Mouse (Mus musculus) kidney, embryonic 14.5 days (tissue): Measurements from ENCODE around the gene Hoxa7. TPM values are rescaled to one million over a fixed set of nuclear protein-coding genes. Genes with fewer than 3 reads are reported as not detected.

Source experiments
- ATAC-seq: fragments of 200-750 bp; cut with Nextera tagmentation; 2 replicates; pipeline ENCODE4 v1.8.0; 2017; ENCODE audit warnings: moderate number of reproducible peaks, mild to moderate bottlenecking, moderate TSS enrichment, moderate library complexity; ENCODE audit not compliant: low FRiP score, low TSS enrichment
- H3K27ac ChIP-seq: fragments of 300-500 bp; sonication (generic); 2 replicates; pipeline ENCODE4 v1.5.1; 2014; ENCODE audit warnings: low read depth, mild to moderate bottlenecking, low read length, moderate library complexity, mixed read lengths
- H3K27me3 ChIP-seq: fragments of 300-500 bp; sonication (generic); 2 replicates; pipeline ENCODE4 v1.6.1; 2014; ENCODE audit warnings: mild to moderate bottlenecking, low read length; ENCODE audit not compliant: control insufficient read depth, insufficient read depth
- H3K36me3 ChIP-seq: fragments of 300-500 bp; sonication (generic); 2 replicates; pipeline ENCODE4 v1.6.1; 2014; ENCODE audit warnings: low read length, mixed read lengths; ENCODE audit not compliant: control insufficient read depth, insufficient read depth
- H3K4me1 ChIP-seq: fragments of 300-500 bp; sonication (generic); 2 replicates; pipeline ENCODE4 v1.6.1; 2014; ENCODE audit warnings: low read length, mixed read lengths; ENCODE audit not compliant: control insufficient read depth, insufficient read depth
- H3K4me2 ChIP-seq: fragments of 300-500 bp; sonication (generic); replicated peaks from 2 replicates; pipeline ENCODE4 v1.6.1; 2014; ENCODE audit warnings: low read depth, mild to moderate bottlenecking, low read length
- H3K4me3 ChIP-seq: fragments of 300-500 bp; sonication (generic); 2 replicates; pipeline ENCODE4 v1.5.1; 2014; ENCODE audit warnings: mild to moderate bottlenecking, low read length
- H3K9ac ChIP-seq: fragments of 300-500 bp; sonication (generic); 2 replicates; pipeline ENCODE4 v1.6.1; 2014; ENCODE audit warnings: low read depth, mild to moderate bottlenecking, low read length, moderate library complexity
- H3K9me3 ChIP-seq: fragments of 300-500 bp; sonication (generic); 2 replicates; pipeline ENCODE4 v1.6.1; 2016; ENCODE audit warnings: low read length; ENCODE audit not compliant: control insufficient read depth
- WGBS: fragments of 180-500 bp; shearing (Covaris S2); extraction: QIAGEN DNeasy Blood & Tissue Kit; methylation state at CpG from one replicate; pipeline ENCODE4 v1.1.7; 2014; 5-methylcytosine and 5-hydroxymethylcytosine counted together
- polyA plus RNA-seq: library from polyadenylated mRNA; unstranded; fragments of >200 nt; fragmentation: Nextera tagmentation; extraction: Ambion mirVana; gene quantifications from 2 replicates; pipeline ENCODE4 v1.2.1, GENCODE M21; 2014

Gene Hoxa7
- polyA plus RNA-seq, 1 experiment from 2014 or later, result 19.1 TPM

DNA sequence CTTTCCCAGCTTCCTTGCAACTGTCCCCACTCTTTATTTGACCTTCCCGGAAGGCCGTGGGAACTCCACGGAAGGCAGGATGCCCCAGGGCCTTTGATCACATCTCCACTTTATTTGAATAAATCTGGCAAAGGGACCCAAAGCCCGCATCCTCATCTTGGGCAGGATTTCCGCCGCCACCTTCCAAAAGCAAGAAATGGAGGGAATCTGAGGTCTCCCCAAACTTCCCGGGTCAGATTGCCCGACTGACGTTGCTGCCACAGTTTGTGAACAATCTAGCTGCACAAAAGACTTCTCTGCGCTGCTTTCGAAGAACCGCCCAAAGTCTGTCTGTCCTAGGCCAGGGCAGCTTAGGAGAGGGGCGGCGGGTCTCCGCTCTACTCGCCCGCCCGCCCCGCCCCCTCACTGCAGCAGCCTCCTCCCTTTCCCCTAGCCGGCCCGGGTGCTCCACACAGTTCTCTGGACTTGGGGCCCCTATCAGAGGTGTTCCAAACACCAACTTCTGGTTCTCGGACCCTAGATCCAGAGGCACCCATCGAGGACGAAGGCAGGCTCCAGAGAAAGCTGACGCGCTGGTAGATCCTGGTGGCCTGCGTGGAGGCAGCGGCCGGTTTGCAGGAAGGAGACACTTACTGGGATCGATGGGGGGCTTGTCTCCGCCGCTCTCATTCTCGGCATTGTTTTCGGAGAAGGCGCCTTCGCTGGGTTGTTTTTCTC is 3.4 kb upstream of the Hoxa7 start:
- peak overlapping the region; percentile 90 for H3K27ac ChIP-seq
- ATAC-seq, result no peak
- no peaks in the 10 kb centered on the region for H3K9me3 ChIP-seq
- H3K9ac ChIP-seq, result peak overlapping the region; percentile 87
- H3K36me3 ChIP-seq, result peaks cover 13% of the 10 kb centered on the region; the same call in 1 of the 2 replicates
- H3K4me2 ChIP-seq, result peak overlapping the region; percentile 97
- H3K4me3 ChIP-seq, result peak overlapping the region; percentile 64
- H3K27me3 ChIP-seq, result 0 out of 2 replicates have a peak, but pooled peaks cover 9% of the 10 kb centered on the region
- WGBS, result under 1% methylated on average over 36 of the region's 36 CpGs
- H3K4me1 ChIP-seq, result peaks cover 21% of the 10 kb centered on the region; the same call in 1 of the 2 replicates

GRCm38 (mm10) chr6:52223939-52224760 is 2.5 kb upstream of the Hoxa7 start:
- Histone ChIP-seq H3K27me3 (0 out of 2 replicates have a peak, but pooled peaks cover 7% of the 10 kb centered on the region), H3K27ac (peak overlapping the region; percentile 90), H3K4me2 (peak overlapping the region; percentile 97), H3K4me1 (peaks cover 30% of the 10 kb centered on the region; the same call in 1 of the 2 replicates), H3K9ac (peak overlapping the region; percentile 87), H3K4me3 (peak overlapping the region; percentile 64), H3K36me3 (peaks cover 10% of the 10 kb centered on the region; the same call in 1 of the 2 replicates), H3K9me3 (no peaks in the 10 kb centered on the region)
- WGBS, result 1% methylated on average over 24 of the region's 24 CpGs
- ATAC-seq, result no peak

DNA sequence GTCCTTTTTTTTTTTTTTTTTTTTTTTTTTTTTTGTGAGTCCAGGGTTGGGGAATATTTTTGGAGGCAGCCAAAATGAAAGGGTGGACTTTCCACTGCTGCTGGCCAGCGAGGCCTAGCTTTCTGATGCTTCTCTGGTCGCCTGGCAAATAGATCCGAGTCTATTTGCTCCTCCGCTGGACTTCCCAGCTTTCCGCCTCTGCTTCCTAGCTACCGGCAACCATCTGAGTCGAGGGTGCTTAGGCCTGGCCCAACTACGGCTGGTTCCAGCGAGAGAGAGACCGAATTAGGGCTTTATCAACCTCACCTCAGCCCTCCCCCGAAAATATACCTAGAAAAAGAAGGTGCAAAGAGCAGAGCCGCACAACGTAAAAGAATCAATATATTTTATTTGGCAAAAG is 1.1 kb upstream of the Hoxa7 start:
- Histone ChIP-seq H3K4me2 (peak overlapping the region; percentile 97), H3K9ac (peak overlapping the region; percentile 87), H3K9me3 (no peaks in the 10 kb centered on the region), H3K4me1 (peaks cover 44% of the 10 kb centered on the region), H3K36me3 (peaks cover 10% of the 10 kb centered on the region; the same call in 1 of the 2 replicates), H3K27me3 (0 out of 2 replicates have a peak, but pooled peaks cover 7% of the 10 kb centered on the region), H3K27ac (peak overlapping the region; percentile 98), H3K4me3 (peak overlapping the region; percentile 64)
- no peak for ATAC-seq
- WGBS, result 2% methylated on average over 13 of the region's 13 CpGs

- Histone ChIP-seq H3K4me1 (peaks cover 39% of the 10 kb centered on the region), H3K27ac (peak overlapping the region; percentile 98), H3K4me2 (peak overlapping the region; percentile 97), H3K9ac (peak overlapping the region; percentile 87), H3K27me3 (0 out of 2 replicates have a peak, but pooled peaks cover 7% of the 10 kb centered on the region), H3K9me3 (no peaks in the 10 kb centered on the region), H3K36me3 (peaks cover 10% of the 10 kb centered on the region; the same call in 1 of the 2 replicates), H3K4me3 (peak overlapping the region; percentile 64)
- peak; percentile 43 for ATAC-seq
- WGBS, result 2% methylated on average over 21 of the region's 21 CpGs
These were observed 485 bp upstream of the Hoxa7 start for GRCm38 (mm10) chr6:52221993-52222685.

DNA sequence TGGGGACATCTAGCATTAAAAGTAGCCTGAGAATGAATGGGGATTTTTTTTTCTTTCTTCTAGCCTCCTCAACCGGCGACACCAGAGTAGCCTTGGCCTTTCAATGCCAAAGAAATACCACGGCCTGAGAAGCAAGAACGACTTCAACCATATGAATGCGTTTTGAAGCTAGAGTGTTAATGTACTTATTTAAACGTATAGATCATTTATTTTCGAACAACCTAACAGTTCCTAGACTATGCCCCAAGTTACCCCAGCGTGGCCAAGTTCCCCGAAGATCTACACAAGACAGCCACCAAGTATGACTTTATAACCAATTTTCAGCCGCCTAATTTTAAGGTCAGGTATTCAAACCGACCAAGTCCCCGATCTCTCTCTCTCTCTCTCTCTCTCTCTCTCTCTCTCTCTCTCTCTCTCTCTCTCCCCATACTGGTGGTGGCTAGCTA is 766 bp downstream of the Hoxa7 start:
- Histone ChIP-seq H3K27me3 (0 out of 2 replicates have a peak, but pooled peaks cover 7% of the 10 kb centered on the region), H3K4me3 (peak overlapping the region; percentile 64), H3K9ac (peak overlapping the region; percentile 87), H3K36me3 (peaks cover 10% of the 10 kb centered on the region; the same call in 1 of the 2 replicates), H3K4me1 (peaks cover 34% of the 10 kb centered on the region), H3K27ac (peak overlapping the region; percentile 98), H3K4me2 (peak overlapping the region; percentile 97), H3K9me3 (no peaks in the 10 kb centered on the region)
- WGBS, result 3% methylated on average over 12 of the region's 12 CpGs
- ATAC-seq, result no peak

DNA sequence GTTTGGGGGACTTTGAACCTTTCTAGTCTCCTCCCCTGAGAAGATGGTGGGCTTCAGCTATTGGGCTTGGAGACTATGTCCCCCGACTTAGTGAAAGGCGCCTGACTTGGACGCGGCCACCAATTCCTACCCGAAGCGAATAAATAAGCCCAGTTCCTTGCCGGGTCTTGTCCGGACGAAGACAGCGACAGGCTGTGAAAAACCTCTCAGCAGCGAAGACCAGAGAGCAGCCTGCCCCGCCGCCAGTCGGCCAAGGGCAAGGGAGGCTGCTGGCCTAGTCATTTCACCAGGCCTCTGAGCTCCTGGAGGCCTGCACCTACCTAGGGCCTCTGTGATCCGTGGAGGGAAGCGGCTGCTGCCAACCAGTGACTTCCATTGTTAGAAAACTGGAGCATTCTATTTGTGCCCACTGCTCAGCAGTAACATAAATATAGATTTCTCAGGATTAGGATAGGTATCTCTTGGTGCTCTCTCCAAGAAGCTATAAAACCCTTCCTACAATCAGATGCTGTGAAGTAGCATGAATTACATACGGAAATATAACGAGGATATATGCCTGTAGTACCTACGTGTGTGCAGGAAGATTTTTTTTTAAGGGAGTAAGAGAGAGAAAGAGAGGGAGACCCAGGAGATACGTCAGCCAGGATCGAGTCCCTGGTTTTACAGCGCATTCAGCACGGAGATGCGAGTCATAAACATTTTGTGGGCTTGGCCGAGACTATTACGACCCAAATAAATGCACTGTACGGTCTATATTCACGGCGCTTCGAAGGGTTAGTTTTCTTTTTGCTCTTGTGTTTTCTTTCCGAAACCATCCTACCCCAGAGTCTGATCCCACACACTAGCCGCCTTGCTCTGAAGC is 1.4 kb downstream of the Hoxa7 start:
- Histone ChIP-seq H3K4me2 (peak overlapping the region; percentile 97), H3K9me3 (no peaks in the 10 kb centered on the region), H3K27ac (peak overlapping the region; percentile 98), H3K36me3 (peaks cover 10% of the 10 kb centered on the region; the same call in 1 of the 2 replicates), H3K9ac (peak overlapping the region; percentile 87), H3K4me1 (peaks cover 38% of the 10 kb centered on the region), H3K27me3 (0 out of 2 replicates have a peak, but pooled peaks cover 7% of the 10 kb centered on the region), H3K4me3 (peak overlapping the region; percentile 64)
- 6% methylated on average over 32 of the region's 32 CpGs for WGBS
- ATAC-seq, result no peak

DNA sequence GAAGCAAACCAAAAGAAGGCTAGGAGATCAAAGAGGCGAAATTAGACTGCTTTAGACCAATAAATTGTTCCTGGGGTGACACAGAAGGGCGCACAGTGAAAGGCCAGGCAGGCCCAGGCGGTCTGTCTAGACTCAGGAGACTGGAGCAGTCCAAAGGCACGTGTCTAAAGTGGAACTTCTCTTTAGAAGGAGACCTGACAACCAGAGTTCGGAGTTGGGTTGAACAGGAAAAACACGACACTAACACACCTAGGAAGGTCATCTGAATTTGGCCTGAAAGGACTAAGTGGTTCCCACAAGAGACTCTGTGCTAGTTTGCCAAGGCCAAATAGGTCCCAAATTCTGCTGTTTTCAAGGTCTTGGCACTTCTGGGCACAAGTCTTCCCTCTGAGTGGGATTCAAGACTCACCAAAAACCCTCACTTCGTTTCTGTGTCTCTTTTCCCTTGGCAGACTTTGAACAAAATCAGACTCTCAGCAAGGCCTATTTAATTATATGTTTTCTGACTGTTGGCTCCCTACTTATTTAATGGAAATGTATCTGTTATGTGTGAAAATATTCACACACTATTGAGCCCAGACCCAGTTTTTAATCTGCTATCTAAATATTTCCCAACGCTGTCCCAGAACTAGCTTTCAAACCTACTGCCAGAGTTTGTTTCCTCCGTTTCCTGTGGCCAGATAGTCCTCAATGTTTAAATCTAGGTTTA is 2.3 kb downstream of the Hoxa7 start:
- Histone ChIP-seq H3K36me3 (peaks cover 9% of the 10 kb centered on the region; the same call in 1 of the 2 replicates), H3K9me3 (no peaks in the 10 kb centered on the region), H3K4me3 (peak overlapping the region; percentile 64), H3K4me2 (peak overlapping the region; percentile 97), H3K4me1 (peaks cover 46% of the 10 kb centered on the region), H3K27ac (peak overlapping the region; percentile 98; the same call in 1 of the 2 replicates), H3K9ac (peak overlapping the region; percentile 87), H3K27me3 (0 out of 2 replicates have a peak, but pooled peaks cover 7% of the 10 kb centered on the region)
- 24% methylated on average over 9 of the region's 9 CpGs for WGBS
- no peak for ATAC-seq
